Mouse (Mus musculus): Measurements from ENCODE around the gene Dazap1. TPM values are rescaled to one million over a fixed set of nuclear protein-coding genes. Genes with fewer than 3 reads are reported as not detected.

The Dazap1 gene
- polyA plus RNA-seq, 1 experiment = 66.8 TPM

GRCm38 (mm10) chr10:80254331-80255297, 6.7 kb upstream of the Dazap1 start:
- TF ChIP-seq POLR2A (IDR thresholded peaks at IDR 0.05; ENCODE audit: low read depth, low read length) = no peak
- no peak for TF ChIP-seq CTCF (IDR thresholded peaks at IDR 0.05; ENCODE audit: extremely low read depth, insufficient read depth, insufficient read length, insufficient replicate concordance)
- no peak overlapping the region for H3K4me3 ChIP-seq (ENCODE audit: extremely low read depth, insufficient read depth, insufficient read length)
- no peak overlapping the region for H3K27ac ChIP-seq (ENCODE audit: insufficient read depth, low read length)
- H3K36me3 ChIP-seq (ENCODE audit: control insufficient read depth, insufficient read depth, low read length) = peaks cover 32% of the 10 kb centered on the region
- H3K4me1 ChIP-seq (ENCODE audit: control insufficient read depth, insufficient read depth, insufficient read length) = peaks cover 4% of the 10 kb centered on the region; the same call in 1 of the 2 replicates
- no peak for DNase-seq (ENCODE audit: low read depth in 1 of 2, low spot score in 2 of 2)
- 96% methylated on average over 26 of the region's 26 CpGs for WGBS
- no peaks in the 10 kb centered on the region for H3K27me3 ChIP-seq (ENCODE audit: control insufficient read depth, insufficient read depth, low read length)

- 100% methylated on average over 5 of the region's 5 CpGs for WGBS
- Histone ChIP-seq H3K4me3 (ENCODE audit: extremely low read depth, insufficient read depth, insufficient read length) (no peak overlapping the region), H3K4me1 (ENCODE audit: control insufficient read depth, insufficient read depth, insufficient read length) (peaks cover 4% of the 10 kb centered on the region), H3K27me3 (ENCODE audit: control insufficient read depth, insufficient read depth, low read length) (no peaks in the 10 kb centered on the region), H3K36me3 (ENCODE audit: control insufficient read depth, insufficient read depth, low read length) (peaks cover 32% of the 10 kb centered on the region), H3K27ac (ENCODE audit: insufficient read depth, low read length) (no peak overlapping the region)
- TF ChIP-seq CTCF (IDR thresholded peaks at IDR 0.05; ENCODE audit: extremely low read depth, insufficient read depth, insufficient read length, insufficient replicate concordance) (no peak), POLR2A (IDR thresholded peaks at IDR 0.05; ENCODE audit: low read depth, low read length) (no peak)
- no peak for DNase-seq (ENCODE audit: low read depth in 1 of 2, low spot score in 2 of 2)
Measured at GRCm38 (mm10) chr10:80255881-80256535, 5.3 kb upstream of the Dazap1 start.

GRCm38 (mm10) chr10:80257936-80258335, 3.4 kb upstream of the Dazap1 start:
- peaks cover 30% of the 10 kb centered on the region for H3K36me3 ChIP-seq (ENCODE audit: control insufficient read depth, insufficient read depth, low read length)
- H3K27me3 ChIP-seq (ENCODE audit: control insufficient read depth, insufficient read depth, low read length) = no peaks in the 10 kb centered on the region
- WGBS = 74% methylated on average over 2 of the region's 2 CpGs
- no peak for DNase-seq (ENCODE audit: low read depth in 1 of 2, low spot score in 2 of 2)
- no peak for TF ChIP-seq CTCF (IDR thresholded peaks at IDR 0.05; ENCODE audit: extremely low read depth, insufficient read depth, insufficient read length, insufficient replicate concordance)
- no peak for TF ChIP-seq POLR2A (IDR thresholded peaks at IDR 0.05; ENCODE audit: low read depth, low read length)
- no peak overlapping the region for H3K4me3 ChIP-seq (ENCODE audit: extremely low read depth, insufficient read depth, insufficient read length)
- H3K4me1 ChIP-seq (ENCODE audit: control insufficient read depth, insufficient read depth, insufficient read length) = peaks cover 8% of the 10 kb centered on the region
- no peak overlapping the region; the same call in 1 of the 2 replicates for H3K27ac ChIP-seq (ENCODE audit: insufficient read depth, low read length)

- Histone ChIP-seq H3K4me3 (ENCODE audit: extremely low read depth, insufficient read depth, insufficient read length) (no peak overlapping the region), H3K36me3 (ENCODE audit: control insufficient read depth, insufficient read depth, low read length) (peaks cover 27% of the 10 kb centered on the region), H3K27ac (ENCODE audit: insufficient read depth, low read length) (no peak overlapping the region)
Measured at GRCm38 (mm10) chr10:80258752-80259462, 2.4 kb upstream of the Dazap1 start.

GRCm38 (mm10) chr10:80259463-80259805, 1.9 kb upstream of the Dazap1 start:
- WGBS = 92% methylated on average over 6 of the region's 6 CpGs
- H3K36me3 ChIP-seq (ENCODE audit: control insufficient read depth, insufficient read depth, low read length) = peaks cover 24% of the 10 kb centered on the region
- TF ChIP-seq CTCF (IDR thresholded peaks at IDR 0.05; ENCODE audit: extremely low read depth, insufficient read depth, insufficient read length, insufficient replicate concordance) = no peak
- no peak for TF ChIP-seq POLR2A (IDR thresholded peaks at IDR 0.05; ENCODE audit: low read depth, low read length)
- no peaks in the 10 kb centered on the region for H3K27me3 ChIP-seq (ENCODE audit: control insufficient read depth, insufficient read depth, low read length)
- H3K4me1 ChIP-seq (ENCODE audit: control insufficient read depth, insufficient read depth, insufficient read length) = peaks cover 8% of the 10 kb centered on the region
- no peak overlapping the region for H3K4me3 ChIP-seq (ENCODE audit: extremely low read depth, insufficient read depth, insufficient read length)
- DNase-seq (ENCODE audit: low read depth in 1 of 2, low spot score in 2 of 2) = no peak
- H3K27ac ChIP-seq (ENCODE audit: insufficient read depth, low read length) = no peak overlapping the region

More at GRCm38 (mm10) chr10:80258752-80259462, 2.4 kb upstream of the Dazap1 start:
- DNase-seq (ENCODE audit: low read depth in 1 of 2, low spot score in 2 of 2) = no peak
- Histone ChIP-seq H3K27me3 (ENCODE audit: control insufficient read depth, insufficient read depth, low read length) (no peaks in the 10 kb centered on the region), H3K4me1 (ENCODE audit: control insufficient read depth, insufficient read depth, insufficient read length) (peaks cover 8% of the 10 kb centered on the region)
- TF ChIP-seq POLR2A (IDR thresholded peaks at IDR 0.05; ENCODE audit: low read depth, low read length) (no peak), CTCF (IDR thresholded peaks at IDR 0.05; ENCODE audit: extremely low read depth, insufficient read depth, insufficient read length, insufficient replicate concordance) (no peak)
- WGBS = 94% methylated on average over 14 of the region's 14 CpGs

GRCm38 (mm10) chr10:80259861-80260641, 1.2 kb upstream of the Dazap1 start:
- Histone ChIP-seq H3K4me3 (ENCODE audit: extremely low read depth, insufficient read depth, insufficient read length) (peak overlapping the region; percentile 52), H3K36me3 (ENCODE audit: control insufficient read depth, insufficient read depth, low read length) (peaks cover 18% of the 10 kb centered on the region), H3K27ac (ENCODE audit: insufficient read depth, low read length) (no peak overlapping the region), H3K27me3 (ENCODE audit: control insufficient read depth, insufficient read depth, low read length) (no peaks in the 10 kb centered on the region), H3K4me1 (ENCODE audit: control insufficient read depth, insufficient read depth, insufficient read length) (peaks cover 8% of the 10 kb centered on the region)
- WGBS = 32% methylated on average over 19 of the region's 19 CpGs
- TF ChIP-seq POLR2A (IDR thresholded peaks at IDR 0.05; ENCODE audit: low read depth, low read length) (no peak), CTCF (IDR thresholded peaks at IDR 0.05; ENCODE audit: extremely low read depth, insufficient read depth, insufficient read length, insufficient replicate concordance) (no peak)
- no peak for DNase-seq (ENCODE audit: low read depth in 1 of 2, low spot score in 2 of 2)

All from spleen, adult 2 months (tissue).